9 mouse cellular contexts compared by ENCODE assay signal in genomic region chr11:4270744-4271459, GRCm38 (mm10). TPM values are rescaled to one million over a fixed set of nuclear protein-coding genes. Genes with fewer than 3 reads are reported as not detected.
DNase-seq lines count a peak whose midpoint lies in the region; ATAC-seq and TF ChIP-seq lines count a peak whose summit lies in the region.
"Had no signal": no experiment of that assay in that cellular context is flagged by ENCODE, and none has a peak within 500 bp of the region (broad histone marks: within the 10 kb centered on the region; RNA-seq: fewer than 3 reads in every experiment).

No protein-coding gene starts in this region.

- in situ Hi-C loops in CH12.LX (cut with MboI; ENCODE audit: low pct_ligation_motif_present, low pct_unique_long_range_greater_than_20kb, low sequenced_read_pairs), result loop anchor here (25.0 kb wide), 1 partner anchor 566 kb away; the partner anchor contains the start of gene Nf2

- H3K4me1 ChIP-seq in forebrain, postnatal 0 days (ENCODE audit: insufficient read depth), result no peaks in the 10 kb centered on the region
- H3K4me1 ChIP-seq in forebrain, embryonic 15.5 days, result peaks cover 12% of the 10 kb centered on the region
- H3K4me1 ChIP-seq in CH12.LX (ENCODE audit: control insufficient read depth in 1 of 2, insufficient read depth in 2 of 2), result peaks cover 12 to 34% of the 10 kb centered on the region in 2 experiments
- H3K4me1 ChIP-seq in embryonic facial prominence, embryonic 14.5 days (ENCODE audit: control insufficient read depth, insufficient read depth, low read length), result peaks cover 5% of the 10 kb centered on the region
- H3K4me1 ChIP-seq in limb, embryonic 11.5 days (ENCODE audit: control insufficient read depth, insufficient read depth, low read length), result peaks cover 10% of the 10 kb centered on the region; the same call in 1 of the 2 replicates

- no peaks in the 10 kb centered on the region for H3K9me3 ChIP-seq in forebrain, postnatal 0 days (ENCODE audit: low read length)
- no peaks in the 10 kb centered on the region for H3K9me3 ChIP-seq in forebrain, embryonic 15.5 days
- H3K9me3 ChIP-seq in CH12.LX (replicated peaks; ENCODE audit: low read length), result no peaks in the 10 kb centered on the region
- no peaks in the 10 kb centered on the region for H3K9me3 ChIP-seq in embryonic facial prominence, embryonic 14.5 days (ENCODE audit: control insufficient read depth, low read length)
- H3K9me3 ChIP-seq in limb, embryonic 11.5 days (ENCODE audit: control insufficient read depth, low read length), result no peaks in the 10 kb centered on the region
- H3K9me3 ChIP-seq: G1E had no signal

- TF ChIP-seq CTCF in forebrain, postnatal 0 days (IDR thresholded peaks at IDR 0.05; ENCODE audit: low read depth), result peak; percentile 35; the same call in 1 of the 2 replicates
- peak in 1 of 2 experiments; percentile 61; a peak in 2 of 4 replicates for TF ChIP-seq CTCF in CH12.LX (conservative IDR thresholded peaks at IDR 0.05 in 1 of 2, IDR thresholded peaks at IDR 0.05 in 1 of 2; ENCODE audit: low read depth in 2 of 2, low read length in 2 of 2)

- no peak for TF ChIP-seq RAD21 in CH12.LX (IDR thresholded peaks at IDR 0.05; ENCODE audit: low read depth, low read length)

- no peak for TF ChIP-seq EP300 in CH12.LX (IDR thresholded peaks at IDR 0.05; ENCODE audit: low read length)

- no peak for DNase-seq in forebrain, postnatal 0 days
- DNase-seq in CH12.LX (ENCODE audit: extremely low read depth), result no peak
- peak; percentile 82 for DNase-seq in embryonic facial prominence, embryonic 14.5 days (ENCODE audit: low spot score)
- no peak for DNase-seq in limb, embryonic 11.5 days (ENCODE audit: low spot score)
- no peak for DNase-seq in cerebellum, postnatal 14 days
- no peak for DNase-seq in cerebellum, postnatal 36 days
- no peak for DNase-seq in adrenal gland, adult 8-10 months

- no peak for TF ChIP-seq POLR2A in CH12.LX (IDR thresholded peaks at IDR 0.05; ENCODE audit: low read depth, low read length)

- no peak overlapping the region for H3K4me2 ChIP-seq in forebrain, postnatal 0 days (ENCODE audit: low read depth)
- H3K4me2 ChIP-seq in forebrain, embryonic 15.5 days (replicated peaks), result no peak overlapping the region
- H3K4me2 ChIP-seq in CH12.LX (ENCODE audit: insufficient read depth, low read depth, poor library complexity, severe bottlenecking), result no peak overlapping the region
- H3K4me2 ChIP-seq in embryonic facial prominence, embryonic 14.5 days (ENCODE audit: low read depth, low read length), result no peak overlapping the region
- H3K4me2 ChIP-seq in limb, embryonic 11.5 days (ENCODE audit: low read depth, severe bottlenecking), result no peak overlapping the region

- H3K9ac ChIP-seq in forebrain, postnatal 0 days, result no peak overlapping the region
- H3K9ac ChIP-seq in forebrain, embryonic 15.5 days (replicated peaks), result no peak overlapping the region
- no peak overlapping the region for H3K9ac ChIP-seq in CH12.LX (ENCODE audit: insufficient read depth, low read depth)
- peak overlapping the region; percentile 41; the same call in 1 of the 2 replicates for H3K9ac ChIP-seq in embryonic facial prominence, embryonic 14.5 days (ENCODE audit: low read depth, low read length)
- peak overlapping the region; percentile 22; the same call in 1 of the 2 replicates for H3K9ac ChIP-seq in limb, embryonic 11.5 days (ENCODE audit: low read length)

- ATAC-seq in forebrain, postnatal 0 days, result peak; percentile 27; the same call in 1 of the 2 replicates
- ATAC-seq in forebrain, embryonic 15.5 days (replicated peaks), result no peak
- peak; percentile 91 for ATAC-seq in embryonic facial prominence, embryonic 14.5 days (ENCODE audit: low read depth)
- no peak for ATAC-seq in limb, embryonic 11.5 days (ENCODE audit: insufficient number of reproducible peaks, low FRiP score, low TSS enrichment, low read depth)

- no peak overlapping the region for H3K27ac ChIP-seq in forebrain, postnatal 0 days (ENCODE audit: low read depth, low read length)
- H3K27ac ChIP-seq in forebrain, embryonic 15.5 days (replicated peaks), result no peak overlapping the region
- H3K27ac ChIP-seq in CH12.LX (ENCODE audit: insufficient read depth, low read depth), result no peak overlapping the region
- H3K27ac ChIP-seq in embryonic facial prominence, embryonic 14.5 days (replicated peaks; ENCODE audit: low read depth, low read length), result peak overlapping the region; percentile 83
- H3K27ac ChIP-seq in limb, embryonic 11.5 days (replicated peaks; ENCODE audit: low read depth, low read length), result no peak overlapping the region

- peaks cover 17% of the 10 kb centered on the region for H3K27me3 ChIP-seq in forebrain, postnatal 0 days (ENCODE audit: insufficient read depth, low read length)
- H3K27me3 ChIP-seq in forebrain, embryonic 15.5 days, result peaks cover 17% of the 10 kb centered on the region
- H3K27me3 ChIP-seq in CH12.LX (replicated peaks), result peaks cover 32% of the 10 kb centered on the region
- peaks cover 34% of the 10 kb centered on the region for H3K27me3 ChIP-seq in embryonic facial prominence, embryonic 14.5 days (replicated peaks; ENCODE audit: control insufficient read depth, insufficient read depth, low read length)
- H3K27me3 ChIP-seq in limb, embryonic 11.5 days (ENCODE audit: control insufficient read depth, insufficient read depth, low read length), result peaks cover 27% of the 10 kb centered on the region

- dilution Hi-C loops in CH12.LX (cut with MboI; ENCODE audit: extremely low pct_ligation_motif_present, extremely low pct_unique_long_range_greater_than_20kb, low sequenced_read_pairs), result no loop called here

- 22% methylated on average over 19 of the region's 20 CpGs for WGBS in forebrain, postnatal 0 days
- 25% methylated on average over 20 of the region's 20 CpGs for WGBS in forebrain, embryonic 15.5 days
- WGBS in embryonic facial prominence, embryonic 14.5 days, result 20% methylated on average over 17 of the region's 20 CpGs
- WGBS in limb, embryonic 11.5 days, result 30% methylated on average over 19 of the region's 20 CpGs

- no peak overlapping the region for H3K4me3 ChIP-seq in forebrain, postnatal 0 days (ENCODE audit: low read depth, low read length)
- no peak overlapping the region for H3K4me3 ChIP-seq in forebrain, embryonic 15.5 days
- no peak overlapping the region for H3K4me3 ChIP-seq in CH12.LX (replicated peaks in 1 of 3; ENCODE audit: low read depth in 2 of 3, low read length in 2 of 3, poor library complexity in 1 of 3)
- no peak overlapping the region for H3K4me3 ChIP-seq in embryonic facial prominence, embryonic 14.5 days (ENCODE audit: low read depth, low read length)
- no peak overlapping the region for H3K4me3 ChIP-seq in limb, embryonic 11.5 days (ENCODE audit: low read depth, low read length)

- H3K36me3 ChIP-seq in forebrain, postnatal 0 days (ENCODE audit: insufficient read depth), result no peaks in the 10 kb centered on the region
- no peaks in the 10 kb centered on the region for H3K36me3 ChIP-seq in forebrain, embryonic 15.5 days
- no peaks in the 10 kb centered on the region for H3K36me3 ChIP-seq in CH12.LX (replicated peaks in 1 of 2; ENCODE audit: control insufficient read depth in 1 of 2, insufficient read depth in 1 of 2, low read length in 1 of 2)
- no peaks in the 10 kb centered on the region for H3K36me3 ChIP-seq in embryonic facial prominence, embryonic 14.5 days (ENCODE audit: control insufficient read depth, insufficient read depth, low read length)
- H3K36me3 ChIP-seq in limb, embryonic 11.5 days (ENCODE audit: control insufficient read depth, insufficient read depth, low read length), result no peaks in the 10 kb centered on the region
- H3K36me3 ChIP-seq: G1E had no signal

- no peaks in the 10 kb centered on the region for H3K79me2 ChIP-seq in CH12.LX (replicated peaks; ENCODE audit: control insufficient read depth, extremely low read depth, insufficient read depth, poor library complexity, severe bottlenecking)

TF ChIP-seq in CH12.LX, 34 proteins besides CTCF, POLR2A, EP300 and RAD21 (continues in another document):
- TF ChIP-seq MAX (IDR thresholded peaks at IDR 0.05; ENCODE audit: low read length) (no peak), CHD2 (IDR thresholded peaks at IDR 0.05; ENCODE audit: low read length) (0 out of 2 replicates have a peak, but pooled peaks have one; percentile 24)

RNA-seq across cellular contexts. Expression of gene Lif, which starts 13.5 kb away (rescaled TPM):
- total RNA-seq in forebrain, postnatal 0 days (2014; rRNA removed), result 0.08 and 0.43 TPM in 2 replicates
- 0.05 and 0.22 TPM in 2 replicates for polyA plus RNA-seq in forebrain, postnatal 0 days (2015; fragmentation: Nextera tagmentation; extraction: Ambion mirVana)
- polyA plus RNA-seq in forebrain, embryonic 15.5 days (2015; fragmentation: Nextera tagmentation; extraction: Ambion mirVana), result not detected in 2 replicates
- total RNA-seq in CH12.LX (2012; rRNA removed), result 0.42 and 1.8 TPM in 2 replicates
- 0.05 and 0.15 TPM in 2 replicates for total RNA-seq in CH12.LX (2014; rRNA removed)
- 0.07 and 0.17 TPM in 2 replicates for polyA plus RNA-seq in CH12.LX (2012; ENCODE audit: insufficient read length, low read depth)
- polyA plus RNA-seq in embryonic facial prominence, embryonic 14.5 days (2014; fragmentation: Nextera tagmentation; extraction: Ambion mirVana), result 0.57 and 0.67 TPM in 2 replicates
- 0.04 and 0.05 TPM in 2 replicates for polyA plus RNA-seq in limb, embryonic 11.5 days (2014; fragmentation: Nextera tagmentation; extraction: Ambion mirVana)
- 1 to 10 TPM in 1 of 4 experiments, under 1 TPM in 2, not detected in 1; 0.15 to 1.0 (median 0.34) TPM for total RNA-seq in adrenal gland, adult 8-10 months (2022)

RNA-seq across cellular contexts. Expression of gene Osm, which starts 34.7 kb away (rescaled TPM):
- total RNA-seq in forebrain, postnatal 0 days (2014; rRNA removed), result 0.05 TPM in 1 of 2 replicates, not detected in the other
- polyA plus RNA-seq in forebrain, postnatal 0 days (2015; fragmentation: Nextera tagmentation; extraction: Ambion mirVana), result 0.13 and 0.14 TPM in 2 replicates
- polyA plus RNA-seq in forebrain, embryonic 15.5 days (2015; fragmentation: Nextera tagmentation; extraction: Ambion mirVana), result not detected in 2 replicates
- total RNA-seq in CH12.LX (2012; rRNA removed) (11.0 and 12.8 TPM in 2 replicates), CH12.LX (2014; rRNA removed) (11.8 and 15.1 TPM in 2 replicates)
- 10.4 and 12.5 TPM in 2 replicates for polyA plus RNA-seq in CH12.LX (2012; ENCODE audit: insufficient read length, low read depth)
- polyA plus RNA-seq in embryonic facial prominence, embryonic 14.5 days (2014; fragmentation: Nextera tagmentation; extraction: Ambion mirVana), result 0.12 and 0.17 TPM in 2 replicates
- not detected in 2 replicates for polyA plus RNA-seq in limb, embryonic 11.5 days (2014; fragmentation: Nextera tagmentation; extraction: Ambion mirVana)
- total RNA-seq in adrenal gland, adult 8-10 months (2022), result under 1 TPM in 2 of 4 experiments, not detected in 2; 0.24 to 0.25 TPM

RNA-seq across cellular contexts. Expression of gene Castor1, which starts 52.9 kb away (rescaled TPM):
- 5.0 and 6.9 TPM in 2 replicates for total RNA-seq in forebrain, postnatal 0 days (2014; rRNA removed)
- 4.2 and 4.9 TPM in 2 replicates for polyA plus RNA-seq in forebrain, postnatal 0 days (2015; fragmentation: Nextera tagmentation; extraction: Ambion mirVana)
- polyA plus RNA-seq in forebrain, embryonic 15.5 days (2015; fragmentation: Nextera tagmentation; extraction: Ambion mirVana), result 1.4 and 1.5 TPM in 2 replicates
- total RNA-seq in CH12.LX (2012; rRNA removed) (4.7 and 5.8 TPM in 2 replicates), CH12.LX (2014; rRNA removed) (13.0 TPM in 2 replicates)
- polyA plus RNA-seq in CH12.LX (2012; ENCODE audit: insufficient read length, low read depth), result 18.2 and 23.7 TPM in 2 replicates
- 11.5 and 12.7 TPM in 2 replicates for polyA plus RNA-seq in embryonic facial prominence, embryonic 14.5 days (2014; fragmentation: Nextera tagmentation; extraction: Ambion mirVana)
- polyA plus RNA-seq in limb, embryonic 11.5 days (2014; fragmentation: Nextera tagmentation; extraction: Ambion mirVana), result 1.1 and 1.5 TPM in 2 replicates
- total RNA-seq in adrenal gland, adult 8-10 months (2022), result 1 to 10 TPM; 3.1 to 6.1 (median 4.2) TPM

Comparison
In these comparisons a context has a peak if more than half of its experiments do, and no peak if none do; other contexts are left out.
1. ATAC-seq: peak in forebrain, postnatal 0 days (single experiment) and embryonic facial prominence, embryonic 14.5 days (single experiment); none in forebrain, embryonic 15.5 days (single experiment) and limb, embryonic 11.5 days (single experiment).
2. H3K9ac ChIP-seq: peak in embryonic facial prominence, embryonic 14.5 days (single experiment) and limb, embryonic 11.5 days (single experiment); none in forebrain, postnatal 0 days (single experiment), forebrain, embryonic 15.5 days (single experiment) and CH12.LX (single experiment).